Mouse (Mus musculus): ENCODE measurements around the gene Stk11ip. TPM values are rescaled to one million over a fixed set of nuclear protein-coding genes. Genes with fewer than 3 reads are reported as not detected.
A peak's percentile ranks its signal among the peaks of the same experiment; 100 is the strongest.

Stk11ip gene
- polyA plus RNA-seq, 1 experiment from 2014 or later = 27.1 TPM

DNA sequence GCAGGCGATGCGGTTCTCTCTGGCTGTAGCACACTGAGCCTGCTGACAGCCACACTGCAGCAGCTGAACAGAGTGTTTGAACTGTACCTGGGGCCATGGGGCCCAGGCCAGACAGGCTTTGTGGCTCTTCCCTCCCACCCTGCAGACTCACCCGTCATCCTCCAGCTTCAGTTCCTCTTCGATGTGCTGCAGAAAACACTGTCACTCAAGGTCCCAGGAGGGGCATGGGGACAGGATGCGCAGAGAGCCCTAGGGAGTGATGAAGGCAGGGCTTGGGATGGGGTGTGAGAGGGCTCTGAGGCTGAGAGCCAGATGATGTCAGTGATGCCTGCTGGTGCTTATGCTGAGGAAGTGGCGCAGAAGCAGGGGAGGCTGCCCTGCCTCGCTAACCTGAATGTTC, 3.4 kb downstream of the Stk11ip start:
- H3K9ac ChIP-seq = no peak overlapping the region
- no peak overlapping the region for H3K4me3 ChIP-seq
- H3K27ac ChIP-seq = no peak overlapping the region
- H3K4me2 ChIP-seq (replicated peaks) = no peak overlapping the region
- H3K27me3 ChIP-seq (replicated peaks) = no peaks in the 10 kb centered on the region
- no peaks in the 10 kb centered on the region for H3K9me3 ChIP-seq
- WGBS = 87% methylated on average over 7 of the region's 7 CpGs
- 0 out of 2 replicates have a peak, but pooled peaks cover 3% of the 10 kb centered on the region for H3K4me1 ChIP-seq
- no peak for ATAC-seq (ENCODE audit: low FRiP score, low read depth)
- H3K36me3 ChIP-seq = peaks cover 37% of the 10 kb centered on the region

DNA sequence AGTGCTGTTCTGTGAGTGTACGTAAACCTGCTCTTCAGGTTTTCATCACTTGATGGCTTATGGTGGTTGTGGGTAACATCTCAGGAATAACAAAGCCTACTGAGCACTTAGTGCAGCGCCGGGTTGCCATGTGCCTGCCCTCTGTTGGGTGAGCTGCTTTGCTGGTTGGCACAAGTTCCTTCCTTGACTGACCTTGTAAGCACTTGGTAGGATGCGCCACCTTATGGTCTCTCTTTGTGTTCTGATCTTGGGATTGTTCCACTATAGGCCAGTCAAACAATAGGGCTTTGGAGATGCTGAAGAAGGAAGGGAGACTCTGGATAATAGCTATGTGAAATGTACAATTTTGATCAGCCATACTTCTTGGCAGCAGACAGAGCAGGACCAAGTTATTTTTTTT, 9.2 kb downstream of the Stk11ip start:
- peaks cover 79% of the 10 kb centered on the region for H3K36me3 ChIP-seq

DNA sequence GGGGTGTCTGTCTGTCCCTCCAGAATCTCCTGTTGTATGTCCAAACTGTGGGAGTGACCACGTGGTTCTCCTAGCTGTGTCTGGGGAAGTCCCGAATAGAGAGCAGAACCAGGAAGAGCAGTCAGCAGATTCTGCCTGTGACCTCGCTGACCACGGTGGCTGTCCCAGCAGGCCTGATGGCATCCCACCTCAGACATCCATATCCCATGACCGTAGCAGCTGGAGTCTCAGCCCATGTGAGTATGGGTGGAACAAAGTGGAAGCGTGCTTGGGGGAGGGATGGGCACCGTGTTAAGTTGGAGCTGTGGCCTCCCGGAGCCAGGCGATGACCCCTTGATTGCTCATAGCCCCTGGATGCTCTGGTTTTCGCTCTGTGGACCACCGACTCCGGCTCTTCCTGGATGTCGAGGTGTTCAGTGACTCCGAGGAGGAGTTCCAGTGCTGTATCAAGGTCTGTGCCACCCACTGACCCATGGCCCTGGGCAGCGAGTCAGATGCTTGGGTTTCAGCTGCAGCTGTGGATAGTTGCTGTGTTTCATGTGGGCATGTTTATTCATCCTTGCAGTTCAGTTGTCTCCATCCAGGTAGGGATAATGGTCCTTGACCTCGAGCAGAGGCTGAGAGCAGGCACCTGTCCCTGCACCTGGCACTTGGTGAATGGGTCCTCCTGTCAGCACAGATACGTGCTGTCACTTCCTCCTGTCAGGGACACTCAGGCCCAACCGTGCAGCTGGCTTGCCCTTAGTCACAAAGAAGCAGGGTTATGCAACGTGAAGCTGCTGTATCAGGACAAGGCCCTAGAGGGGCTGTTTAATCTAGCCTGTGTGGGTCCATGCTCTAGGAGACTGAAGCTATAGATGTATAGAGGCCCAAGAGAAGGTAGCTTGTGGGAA, 11.2 kb downstream of the Stk11ip start:
- H3K4me2 ChIP-seq (replicated peaks) = no peak overlapping the region
- peaks cover 69% of the 10 kb centered on the region for H3K36me3 ChIP-seq
- H3K9ac ChIP-seq = no peak overlapping the region
- WGBS = 90% methylated on average over 19 of the region's 19 CpGs
- ATAC-seq (ENCODE audit: low FRiP score, low read depth) = no peak
- H3K27me3 ChIP-seq (replicated peaks) = no peaks in the 10 kb centered on the region
- H3K27ac ChIP-seq = no peak overlapping the region
- no peak overlapping the region for H3K4me3 ChIP-seq
- no peaks in the 10 kb centered on the region for H3K4me1 ChIP-seq
- H3K9me3 ChIP-seq = no peaks in the 10 kb centered on the region

More for the DNA sequence above, 9.2 kb downstream of the Stk11ip start:
- Histone ChIP-seq H3K27ac (no peak overlapping the region), H3K9ac (no peak overlapping the region), H3K4me2 (replicated peaks) (no peak overlapping the region), H3K9me3 (no peaks in the 10 kb centered on the region), H3K4me3 (no peak overlapping the region), H3K27me3 (replicated peaks) (no peaks in the 10 kb centered on the region), H3K4me1 (no peaks in the 10 kb centered on the region)
- WGBS = 79% methylated on average over 4 of the region's 4 CpGs
- no peak for ATAC-seq (ENCODE audit: low FRiP score, low read depth)

DNA sequence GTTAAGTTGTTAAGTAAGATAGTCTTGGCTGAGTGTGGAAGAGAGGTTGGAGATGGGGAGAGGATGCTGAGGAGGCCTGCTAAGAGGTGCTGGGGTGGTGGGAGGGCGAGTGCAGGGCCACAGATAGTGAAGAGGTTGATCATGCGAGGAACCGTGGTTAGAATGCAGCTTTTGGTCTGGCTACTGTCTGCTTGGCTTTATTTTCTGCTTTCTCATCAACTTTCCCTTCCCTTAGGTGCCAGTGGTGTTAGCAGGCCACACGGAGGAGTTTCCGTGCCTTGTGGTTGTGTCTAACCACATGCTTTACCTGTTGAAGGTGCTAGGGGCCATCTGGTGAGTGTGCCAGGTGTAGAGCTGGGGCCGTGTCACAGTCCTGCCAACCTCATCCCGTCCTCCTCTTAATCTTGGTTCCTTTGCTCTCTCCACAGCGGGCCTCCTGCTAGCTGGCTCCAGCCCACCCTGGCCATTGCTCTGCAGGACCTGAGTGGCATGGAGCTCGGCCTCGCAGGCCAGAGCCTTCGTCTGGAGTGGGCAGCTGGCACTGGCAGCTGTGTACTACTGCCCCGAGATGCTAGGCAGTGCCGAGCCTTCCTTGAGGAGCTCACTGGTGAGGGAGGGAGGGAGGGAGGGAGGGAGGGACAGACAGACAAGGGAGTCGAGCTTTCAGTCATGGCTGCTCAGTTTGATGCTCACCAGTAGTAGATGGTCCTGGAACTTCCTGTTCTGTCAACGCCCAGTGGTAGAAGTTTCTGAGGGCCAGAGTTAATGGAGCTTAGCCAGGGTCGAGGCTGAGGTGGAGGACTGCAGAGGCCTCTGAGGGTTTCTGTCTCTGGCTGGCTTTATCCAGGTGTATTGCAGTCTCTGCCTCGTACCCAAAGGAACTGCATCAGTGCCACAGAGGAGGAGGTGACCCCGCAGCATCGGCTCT, 12.3 kb downstream of the Stk11ip start:
- H3K36me3 ChIP-seq = peaks cover 62% of the 10 kb centered on the region
- H3K4me3 ChIP-seq = no peak overlapping the region
- 89% methylated on average over 19 of the region's 19 CpGs for WGBS
- no peak overlapping the region for H3K27ac ChIP-seq
- no peak for ATAC-seq (ENCODE audit: low FRiP score, low read depth)
- no peaks in the 10 kb centered on the region for H3K4me1 ChIP-seq
- H3K9ac ChIP-seq = no peak overlapping the region
- no peaks in the 10 kb centered on the region for H3K9me3 ChIP-seq
- no peak overlapping the region for H3K4me2 ChIP-seq (replicated peaks)
- no peaks in the 10 kb centered on the region for H3K27me3 ChIP-seq (replicated peaks)

DNA sequence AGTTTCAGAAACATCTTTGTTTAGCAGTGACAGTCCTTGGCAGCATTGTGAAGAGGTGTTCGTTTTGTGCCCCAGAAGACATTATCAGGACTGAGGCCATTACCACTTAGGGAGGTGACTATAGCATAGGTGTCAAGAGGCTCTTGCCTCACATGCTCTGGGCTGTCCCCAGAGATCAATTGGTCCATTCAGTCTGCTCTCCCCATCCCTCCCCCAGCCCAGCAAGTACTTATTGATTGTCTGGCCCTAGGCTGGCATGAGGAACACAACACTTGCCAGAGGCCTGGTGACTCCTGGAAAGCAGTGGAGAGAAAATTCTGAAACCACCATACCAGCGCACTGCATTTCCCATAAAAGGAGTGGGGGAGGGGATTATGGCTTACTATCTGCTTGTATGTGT, 16.3 kb downstream of the Stk11ip start:
- WGBS = 76% methylated on average over 2 of the region's 2 CpGs

DNA sequence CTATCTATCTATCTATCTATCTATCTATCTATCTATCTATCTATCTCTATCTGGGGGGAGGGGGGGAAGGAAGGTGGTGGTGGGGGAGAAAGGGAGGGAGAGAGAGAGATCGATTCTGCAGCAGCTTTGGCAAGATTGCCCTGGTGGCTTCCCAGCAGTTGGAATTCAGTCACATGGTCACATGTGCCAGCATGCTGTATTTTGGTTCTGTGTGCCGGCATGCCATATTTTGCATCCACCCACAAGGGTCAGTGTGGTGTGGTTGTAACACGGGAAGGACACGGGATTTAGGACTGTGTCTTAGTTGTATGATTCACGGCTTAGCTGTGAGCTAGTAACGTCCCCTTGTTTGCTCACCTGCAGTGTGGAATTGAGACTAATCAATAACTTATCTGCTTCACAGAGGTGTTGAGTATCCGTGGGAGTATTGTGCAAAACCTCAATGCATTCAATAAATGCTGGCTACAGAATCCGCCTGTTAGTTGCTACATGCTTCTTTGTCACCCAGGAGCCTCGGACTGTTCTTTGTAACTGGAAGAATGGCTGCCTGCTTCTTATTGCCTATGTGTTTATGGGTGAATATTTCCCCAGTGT, 17.4 kb downstream of the Stk11ip start:
- H3K9me3 ChIP-seq = no peaks in the 10 kb centered on the region
- H3K4me1 ChIP-seq = no peaks in the 10 kb centered on the region
- no peaks in the 10 kb centered on the region for H3K27me3 ChIP-seq (replicated peaks)
- no peak overlapping the region for H3K4me2 ChIP-seq (replicated peaks)
- ATAC-seq (ENCODE audit: low FRiP score, low read depth) = no peak
- no peak overlapping the region for H3K9ac ChIP-seq
- 82% methylated on average over 9 of the region's 9 CpGs for WGBS
- no peak overlapping the region for H3K27ac ChIP-seq
- peaks cover 23% of the 10 kb centered on the region for H3K36me3 ChIP-seq
- H3K4me3 ChIP-seq = no peak overlapping the region

More for the DNA sequence above, 16.3 kb downstream of the Stk11ip start:
- Histone ChIP-seq H3K36me3 (peaks cover 34% of the 10 kb centered on the region), H3K4me1 (no peaks in the 10 kb centered on the region), H3K9me3 (no peaks in the 10 kb centered on the region), H3K9ac (no peak overlapping the region), H3K27me3 (replicated peaks) (no peaks in the 10 kb centered on the region), H3K4me3 (no peak overlapping the region), H3K27ac (no peak overlapping the region), H3K4me2 (replicated peaks) (no peak overlapping the region)
- no peak for ATAC-seq (ENCODE audit: low FRiP score, low read depth)

DNA sequence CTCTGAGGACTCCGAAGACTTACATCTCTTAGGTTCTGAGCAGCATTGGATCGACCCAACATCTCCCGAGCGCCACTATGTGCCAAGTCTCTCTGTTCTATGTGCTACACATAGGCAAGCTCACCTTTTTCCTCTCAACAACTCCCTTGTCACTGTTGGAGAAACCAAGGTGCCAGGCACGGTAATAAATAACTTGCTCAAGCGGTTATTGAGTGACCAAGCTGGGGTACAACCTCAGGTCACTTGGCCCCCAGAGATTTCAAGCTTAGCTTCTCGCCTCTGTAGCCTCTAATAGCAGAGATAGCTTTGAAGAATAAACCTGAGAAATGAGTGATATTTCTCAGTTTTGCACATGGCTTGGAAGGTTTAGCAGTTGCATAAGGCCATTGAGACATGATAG, 20.2 kb downstream of the Stk11ip start:
- Histone ChIP-seq H3K9me3 (no peaks in the 10 kb centered on the region), H3K4me1 (0 out of 2 replicates have a peak, but pooled peaks cover 6% of the 10 kb centered on the region), H3K4me3 (no peak overlapping the region), H3K9ac (no peak overlapping the region), H3K4me2 (replicated peaks) (no peak overlapping the region), H3K36me3 (peaks cover 1% of the 10 kb centered on the region), H3K27ac (no peak overlapping the region), H3K27me3 (replicated peaks) (no peaks in the 10 kb centered on the region)
- WGBS = 90% methylated on average over 7 of the region's 7 CpGs
- ATAC-seq (ENCODE audit: low FRiP score, low read depth) = no peak

DNA sequence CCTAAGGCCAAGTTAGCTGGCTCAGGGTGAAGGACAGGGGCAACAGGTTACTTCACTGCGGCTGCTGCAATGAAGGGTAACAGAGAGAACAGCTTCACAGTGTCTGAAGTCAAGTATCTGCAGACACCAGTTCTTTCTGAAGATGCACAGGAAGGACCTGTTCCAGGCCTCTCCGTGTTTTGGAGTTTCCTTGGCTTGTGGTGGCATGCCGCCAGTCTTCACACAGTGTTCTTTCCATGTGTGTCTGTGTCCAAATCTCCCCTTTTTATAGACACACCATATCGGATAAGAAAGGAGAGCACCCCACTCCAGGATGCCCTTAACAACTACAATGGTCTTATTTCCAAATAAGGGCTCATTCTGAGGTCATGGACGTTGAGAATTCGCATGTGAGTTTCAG, 23.0 kb downstream of the Stk11ip start:
- Histone ChIP-seq H3K27ac (no peak overlapping the region), H3K4me1 (peaks cover 14% of the 10 kb centered on the region), H3K4me3 (no peak overlapping the region), H3K36me3 (peaks cover 4% of the 10 kb centered on the region; the same call in 1 of the 2 replicates), H3K9ac (no peak overlapping the region), H3K9me3 (no peaks in the 10 kb centered on the region), H3K27me3 (replicated peaks) (no peaks in the 10 kb centered on the region), H3K4me2 (replicated peaks) (no peak overlapping the region)
- WGBS = 91% methylated on average over 6 of the region's 6 CpGs
- ATAC-seq (ENCODE audit: low FRiP score, low read depth) = no peak

DNA sequence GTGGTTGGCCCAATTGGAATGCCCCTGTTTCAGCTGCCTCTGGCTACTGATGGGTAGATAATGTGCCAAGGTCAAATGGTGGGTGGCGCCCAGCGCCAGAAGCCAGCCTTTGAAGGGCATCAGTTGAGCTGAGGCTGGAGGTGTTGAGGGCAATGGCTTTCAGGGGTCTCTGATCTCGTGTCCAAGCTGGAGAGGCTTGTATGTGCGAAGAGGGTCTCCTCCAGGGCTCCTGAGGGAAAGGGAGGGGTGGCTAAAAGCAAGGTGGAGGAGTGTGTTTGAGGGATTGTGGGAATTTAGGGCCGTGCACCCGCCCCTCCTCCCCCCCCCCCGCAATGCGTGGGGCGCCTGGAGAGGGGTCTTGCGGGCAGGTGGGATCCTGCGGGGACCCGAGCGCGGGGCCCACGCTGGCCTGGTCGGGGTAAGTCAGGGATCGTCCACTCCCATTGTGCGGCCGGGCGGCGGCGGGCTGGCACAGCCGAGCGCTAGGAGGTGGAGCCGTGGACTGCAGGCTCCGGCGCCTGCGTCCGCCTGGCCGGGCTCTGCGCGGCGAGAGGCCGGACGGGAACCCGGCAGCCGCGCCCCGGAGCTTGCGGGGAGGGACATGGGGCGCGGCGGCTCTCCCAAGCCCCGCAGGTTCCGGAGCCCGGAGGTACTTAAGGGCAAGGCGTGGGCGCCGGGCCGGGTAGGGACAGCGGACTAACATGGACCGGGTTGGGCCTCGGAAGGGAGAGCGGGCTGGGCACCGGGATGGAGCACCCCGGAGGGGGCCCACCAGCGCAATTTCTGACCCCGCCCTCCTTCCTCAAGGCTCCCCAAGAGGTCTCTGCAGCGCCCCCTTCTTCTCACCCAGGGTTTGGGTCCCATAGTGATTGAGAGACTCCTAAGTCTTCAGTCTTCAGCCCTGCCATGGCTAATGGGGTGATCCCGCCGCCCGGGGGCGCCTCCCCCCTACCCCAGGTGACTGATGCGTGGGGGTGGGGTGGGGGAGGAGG, 24.9 kb downstream of the Stk11ip start, which contains the start of gene Slc4a3:
TSS of gene Slc4a3 (plus strand) at position 302 of the 992 bp plus-strand sequence.
- peaks cover 22% of the 10 kb centered on the region for H3K36me3 ChIP-seq
- H3K4me1 ChIP-seq = peaks cover 14% of the 10 kb centered on the region
- peak within 1 kb of the TSS; percentile 63 for H3K4me2 ChIP-seq (replicated peaks)
- no peaks in the 10 kb centered on the region for H3K9me3 ChIP-seq
- 1% methylated on average over 61 of the region's 64 CpGs for WGBS
- peak; percentile 85 for ATAC-seq (ENCODE audit: low FRiP score, low read depth)
- H3K27ac ChIP-seq = peak within 1 kb of the TSS; percentile 70
- peak within 1 kb of the TSS; percentile 76 for H3K4me3 ChIP-seq
- no peaks in the 10 kb centered on the region for H3K27me3 ChIP-seq (replicated peaks)
- H3K9ac ChIP-seq = peak within 1 kb of the TSS; percentile 90

DNA sequence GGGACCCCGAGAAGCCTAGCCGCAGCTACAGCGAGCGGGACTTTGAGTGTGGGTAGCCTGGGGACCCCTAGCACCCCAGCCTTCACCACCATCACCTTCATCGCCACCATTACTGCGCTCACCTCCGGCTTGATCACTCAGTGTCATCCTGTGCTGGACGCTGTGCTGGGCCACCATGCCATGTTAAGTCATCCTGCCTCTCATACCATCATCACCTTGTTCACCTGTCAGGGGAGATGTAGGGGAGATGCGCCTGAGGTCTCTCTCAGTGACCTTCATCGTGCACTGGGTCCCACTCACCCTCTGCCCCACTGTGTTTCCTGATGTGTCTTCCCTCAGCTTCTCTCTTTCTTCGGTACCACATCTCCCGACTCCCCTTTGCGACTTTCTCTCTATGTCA, 26.0 kb downstream of the Stk11ip start:
- no peak; the same call in 1 of the 2 replicates for ATAC-seq (ENCODE audit: low FRiP score, low read depth)
- 93% methylated on average over 13 of the region's 13 CpGs for WGBS
- Histone ChIP-seq H3K27ac (no peak overlapping the region), H3K9ac (no peak overlapping the region), H3K27me3 (replicated peaks) (no peaks in the 10 kb centered on the region), H3K9me3 (no peaks in the 10 kb centered on the region), H3K4me2 (replicated peaks) (peak overlapping the region; percentile 63), H3K4me3 (no peak overlapping the region), H3K4me1 (peaks cover 14% of the 10 kb centered on the region), H3K36me3 (peaks cover 33% of the 10 kb centered on the region)

DNA sequence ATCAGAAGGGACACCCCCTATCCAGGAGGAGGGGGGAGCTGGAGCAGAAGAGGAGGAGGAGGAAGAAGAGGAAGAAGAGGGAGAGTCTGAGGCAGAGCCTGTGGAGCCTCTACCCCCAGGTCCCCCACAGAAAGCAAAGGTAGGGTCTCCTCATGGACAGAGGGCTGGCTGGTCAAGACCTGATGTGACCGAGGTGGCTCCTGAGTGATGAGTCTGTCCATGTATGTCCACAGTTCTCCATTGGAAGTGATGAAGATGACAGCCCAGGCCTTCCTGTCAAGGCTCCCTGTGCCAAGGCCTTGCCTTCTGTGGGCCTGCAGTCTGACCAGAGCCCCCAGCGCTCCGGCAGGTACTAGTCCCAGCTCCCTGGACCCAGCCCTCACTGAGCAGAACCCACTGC, 26.8 kb downstream of the Stk11ip start:
- Histone ChIP-seq H3K27ac (no peak overlapping the region), H3K9me3 (no peaks in the 10 kb centered on the region), H3K4me2 (replicated peaks) (no peak overlapping the region), H3K4me1 (peaks cover 14% of the 10 kb centered on the region), H3K27me3 (replicated peaks) (no peaks in the 10 kb centered on the region), H3K4me3 (no peak overlapping the region), H3K36me3 (peaks cover 40% of the 10 kb centered on the region), H3K9ac (no peak overlapping the region)
- WGBS = 94% methylated on average over 3 of the region's 3 CpGs
- ATAC-seq (ENCODE audit: low FRiP score, low read depth) = no peak
